Mouse (Mus musculus): ENCODE data around the gene Utp4. TPM values are rescaled to one million over a fixed set of nuclear protein-coding genes. Genes with fewer than 3 reads are reported as not detected.

Utp4 gene
- polyA plus RNA-seq, 1 experiment from 2014 or later, result 39.6 TPM

DNA sequence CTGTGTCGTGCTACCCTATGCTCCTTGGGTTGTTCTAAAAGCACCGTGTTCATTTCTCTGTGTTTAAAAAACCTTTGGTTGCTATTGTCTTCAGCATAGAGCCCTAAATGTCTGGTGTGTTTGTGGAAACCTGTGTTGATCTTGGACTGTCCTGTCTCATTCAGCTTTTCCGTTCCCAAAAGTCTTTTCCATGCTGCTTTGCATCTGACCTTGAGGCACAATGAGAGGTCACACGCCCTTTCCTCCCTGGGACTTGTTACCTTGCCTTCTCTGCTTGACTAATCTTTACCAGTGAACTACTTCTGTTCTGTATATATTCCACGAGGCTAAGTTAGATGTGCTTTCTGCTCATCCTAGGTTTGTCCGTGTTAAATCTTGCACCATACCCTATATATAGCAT is 14.0 kb downstream of the Utp4 start:
- 0 out of 4 replicates have a peak overlapping the region, but pooled peaks of 1 of the 2 experiments have one; percentile 47 for H3K27ac ChIP-seq (replicated peaks in 1 of 2; ENCODE audit: control insufficient read depth in 1 of 2, insufficient read depth in 1 of 2, low read depth in 2 of 2, low read length in 2 of 2)
- H3K4me3 ChIP-seq (ENCODE audit: control insufficient read depth in 1 of 2, insufficient read depth in 1 of 2, low read depth in 1 of 2, low read length in 2 of 2), result no peak overlapping the region
- no peak overlapping the region for H3K9ac ChIP-seq (ENCODE audit: low read length)
- no peak overlapping the region for H3K4me2 ChIP-seq (ENCODE audit: low read length)
- ATAC-seq (ENCODE audit: insufficient number of reproducible peaks, insufficient read depth, low FRiP score, low read depth), result peak; percentile 43; the same call in 1 of the 2 replicates
- WGBS, result 65% methylated on average over 6 of the region's 6 CpGs
- no peaks in the 10 kb centered on the region for H3K27me3 ChIP-seq (ENCODE audit: control insufficient read depth, insufficient read depth, low read length)
- no peaks in the 10 kb centered on the region for H3K9me3 ChIP-seq (ENCODE audit: control insufficient read depth, low read length)
- peaks cover 85% of the 10 kb centered on the region for H3K36me3 ChIP-seq (ENCODE audit: control insufficient read depth, insufficient read depth, low read length)
- H3K4me1 ChIP-seq (ENCODE audit: control insufficient read depth in 2 of 2, insufficient read depth in 2 of 2, low read length in 2 of 2), result no peaks in the 10 kb centered on the region

DNA sequence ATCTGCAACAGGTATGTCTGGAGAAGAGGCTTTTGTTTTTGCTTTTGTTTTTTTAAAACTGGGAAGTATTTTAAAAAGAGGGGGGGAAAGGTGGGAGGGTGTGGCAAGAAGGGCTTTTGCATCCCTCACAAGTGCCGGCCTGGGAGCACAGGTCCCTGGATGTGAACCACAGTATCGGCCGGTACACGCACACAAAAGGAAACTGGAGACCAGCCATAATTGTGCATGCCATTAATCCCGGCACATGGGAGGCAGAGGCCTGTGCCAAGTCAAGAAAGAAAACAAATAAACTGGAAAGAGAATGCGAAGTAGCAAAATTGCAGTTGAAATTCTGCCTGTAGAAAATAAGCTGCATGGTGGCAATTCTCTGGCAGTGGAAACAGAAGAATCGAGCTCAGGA is 14.9 kb downstream of the Utp4 start:
- Histone ChIP-seq H3K4me3 (ENCODE audit: control insufficient read depth in 1 of 2, insufficient read depth in 1 of 2, low read depth in 1 of 2, low read length in 2 of 2) (no peak overlapping the region), H3K36me3 (ENCODE audit: control insufficient read depth, insufficient read depth, low read length) (peaks cover 84% of the 10 kb centered on the region), H3K27ac (replicated peaks in 1 of 2; ENCODE audit: control insufficient read depth in 1 of 2, insufficient read depth in 1 of 2, low read depth in 2 of 2, low read length in 2 of 2) (no peak overlapping the region), H3K27me3 (ENCODE audit: control insufficient read depth, insufficient read depth, low read length) (no peaks in the 10 kb centered on the region), H3K9me3 (ENCODE audit: control insufficient read depth, low read length) (no peaks in the 10 kb centered on the region), H3K9ac (ENCODE audit: low read length) (no peak overlapping the region), H3K4me2 (ENCODE audit: low read length) (no peak overlapping the region), H3K4me1 (ENCODE audit: control insufficient read depth in 2 of 2, insufficient read depth in 2 of 2, low read length in 2 of 2) (no peaks in the 10 kb centered on the region)
- ATAC-seq (ENCODE audit: insufficient number of reproducible peaks, insufficient read depth, low FRiP score, low read depth), result no peak
- 88% methylated on average over 7 of the region's 7 CpGs for WGBS

DNA sequence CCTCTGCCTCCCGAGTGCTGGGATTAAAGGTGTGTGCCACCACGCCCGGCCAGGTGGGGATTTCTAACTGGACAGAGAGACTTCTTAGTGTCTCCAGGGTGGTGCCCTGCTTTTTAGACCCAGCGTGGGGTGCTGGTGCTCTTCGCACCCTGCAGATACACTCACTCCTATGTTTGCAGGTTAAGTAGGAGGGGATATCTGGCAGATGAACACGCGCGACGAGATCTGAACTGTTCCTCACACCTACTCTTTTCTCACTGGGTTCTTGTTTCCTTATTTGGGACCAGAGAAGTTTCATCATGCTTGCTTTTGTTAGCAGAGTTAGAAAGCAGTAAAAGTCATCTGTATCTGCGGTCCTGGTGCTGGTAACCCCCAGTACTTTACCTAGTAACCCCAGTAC is 20.2 kb downstream of the Utp4 start:
- H3K27ac ChIP-seq (replicated peaks in 1 of 2; ENCODE audit: control insufficient read depth in 1 of 2, insufficient read depth in 1 of 2, low read depth in 2 of 2, low read length in 2 of 2), result no peak overlapping the region
- WGBS, result 93% methylated on average over 10 of the region's 10 CpGs
- no peak overlapping the region for H3K4me2 ChIP-seq (ENCODE audit: low read length)
- no peaks in the 10 kb centered on the region for H3K9me3 ChIP-seq (ENCODE audit: control insufficient read depth, low read length)
- no peak for ATAC-seq (ENCODE audit: insufficient number of reproducible peaks, insufficient read depth, low FRiP score, low read depth)
- no peaks in the 10 kb centered on the region for H3K27me3 ChIP-seq (ENCODE audit: control insufficient read depth, insufficient read depth, low read length)
- H3K4me1 ChIP-seq (ENCODE audit: control insufficient read depth in 2 of 2, insufficient read depth in 2 of 2, low read length in 2 of 2), result no peaks in the 10 kb centered on the region
- no peak overlapping the region for H3K4me3 ChIP-seq (ENCODE audit: control insufficient read depth in 1 of 2, insufficient read depth in 1 of 2, low read depth in 1 of 2, low read length in 2 of 2)
- no peak overlapping the region for H3K9ac ChIP-seq (ENCODE audit: low read length)
- peaks cover 82% of the 10 kb centered on the region for H3K36me3 ChIP-seq (ENCODE audit: control insufficient read depth, insufficient read depth, low read length)

DNA sequence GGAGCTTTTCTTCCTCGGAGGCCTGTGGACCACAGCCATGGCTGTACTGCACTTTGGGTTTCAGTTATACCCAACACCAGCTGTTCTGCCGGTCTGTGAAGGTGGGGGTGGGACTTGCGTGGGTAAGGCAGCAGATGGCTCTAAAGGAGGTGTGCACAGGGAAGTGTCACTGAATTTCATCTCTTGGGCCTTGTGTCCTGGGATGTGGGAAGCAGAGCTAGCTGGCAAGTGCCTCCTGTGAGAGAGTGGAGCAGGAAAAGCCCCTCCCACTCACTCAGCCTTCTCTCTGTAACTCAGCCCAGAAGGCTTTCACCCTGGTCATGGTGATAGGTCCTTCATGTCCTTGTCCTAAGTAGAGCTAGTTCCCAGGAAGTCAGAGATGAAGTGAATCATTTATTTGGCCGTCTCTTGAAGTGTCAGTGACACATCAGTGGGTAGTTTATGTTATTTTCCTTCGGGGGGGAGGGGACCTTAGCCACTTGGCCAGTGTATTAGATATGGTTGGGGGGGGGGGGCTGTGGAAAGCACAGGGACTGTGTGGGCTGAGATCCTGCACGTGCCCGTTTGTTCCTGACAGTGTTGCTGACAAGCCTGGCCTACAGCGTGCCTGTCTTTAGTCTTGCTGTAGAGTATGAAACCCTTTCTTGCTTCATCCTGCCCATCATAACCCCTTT is 26.4 kb downstream of the Utp4 start:
- H3K4me1 ChIP-seq (ENCODE audit: control insufficient read depth in 2 of 2, insufficient read depth in 2 of 2, low read length in 2 of 2), result 0 out of 4 replicates have a peak, but pooled peaks cover 0 to 3% of the 10 kb centered on the region in 2 experiments
- H3K9ac ChIP-seq (ENCODE audit: low read length), result no peak overlapping the region
- no peak overlapping the region for H3K4me3 ChIP-seq (ENCODE audit: control insufficient read depth in 1 of 2, insufficient read depth in 1 of 2, low read depth in 1 of 2, low read length in 2 of 2)
- H3K4me2 ChIP-seq (ENCODE audit: low read length), result no peak overlapping the region
- 91% methylated on average over 8 of the region's 8 CpGs for WGBS
- H3K9me3 ChIP-seq (ENCODE audit: control insufficient read depth, low read length), result no peaks in the 10 kb centered on the region
- H3K27me3 ChIP-seq (ENCODE audit: control insufficient read depth, insufficient read depth, low read length), result no peaks in the 10 kb centered on the region
- peaks cover 86% of the 10 kb centered on the region for H3K36me3 ChIP-seq (ENCODE audit: control insufficient read depth, insufficient read depth, low read length)
- no peak overlapping the region for H3K27ac ChIP-seq (replicated peaks in 1 of 2; ENCODE audit: control insufficient read depth in 1 of 2, insufficient read depth in 1 of 2, low read depth in 2 of 2, low read length in 2 of 2)
- ATAC-seq (ENCODE audit: insufficient number of reproducible peaks, insufficient read depth, low FRiP score, low read depth), result no peak

DNA sequence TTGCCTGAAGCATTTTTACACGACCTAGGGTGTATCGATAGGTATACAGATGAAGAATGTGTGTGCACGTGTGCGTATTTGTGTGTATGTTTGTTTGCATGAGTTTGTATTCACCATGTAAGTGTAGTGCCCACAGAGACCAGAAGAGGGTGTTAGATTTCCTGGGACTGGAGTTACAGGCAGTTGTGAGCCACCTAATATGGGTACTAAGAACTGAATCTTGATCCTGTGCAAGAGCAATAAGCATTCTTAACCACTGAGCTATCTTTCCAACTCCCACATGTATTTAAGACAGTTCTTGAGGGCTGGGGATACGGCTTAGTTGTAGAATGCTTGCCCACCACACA is 26.9 kb downstream of the Utp4 start:
- WGBS, result 96% methylated on average over 5 of the region's 5 CpGs

DNA sequence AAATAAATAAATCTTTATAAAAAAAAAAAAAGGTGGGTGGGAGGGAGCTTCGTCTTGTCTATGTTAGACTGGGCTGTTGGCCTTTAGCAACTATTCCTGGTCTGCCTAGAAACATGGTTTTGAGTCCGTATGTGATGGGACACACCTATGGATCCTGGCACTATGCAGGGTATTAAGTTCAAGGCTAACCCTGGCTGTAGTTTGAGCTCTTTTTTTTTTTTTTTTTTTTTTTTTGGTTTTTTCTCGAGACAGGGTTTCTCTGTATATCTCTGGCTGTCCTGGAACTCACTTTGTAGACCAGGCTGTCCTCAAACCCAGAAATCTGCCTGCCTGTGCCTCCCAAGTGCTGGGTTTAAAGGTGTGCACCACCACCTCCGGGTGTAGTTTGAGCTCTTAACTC is 30.6 kb downstream of the Utp4 start:
- Histone ChIP-seq H3K27me3 (ENCODE audit: control insufficient read depth, insufficient read depth, low read length) (no peaks in the 10 kb centered on the region), H3K4me2 (ENCODE audit: low read length) (no peak overlapping the region), H3K9ac (ENCODE audit: low read length) (no peak overlapping the region), H3K4me1 (ENCODE audit: control insufficient read depth in 2 of 2, insufficient read depth in 2 of 2, low read length in 2 of 2) (0 out of 4 replicates have a peak, but pooled peaks cover 0 to 6% of the 10 kb centered on the region in 2 experiments), H3K27ac (replicated peaks in 1 of 2; ENCODE audit: control insufficient read depth in 1 of 2, insufficient read depth in 1 of 2, low read depth in 2 of 2, low read length in 2 of 2) (no peak overlapping the region), H3K9me3 (ENCODE audit: control insufficient read depth, low read length) (no peaks in the 10 kb centered on the region), H3K36me3 (ENCODE audit: control insufficient read depth, insufficient read depth, low read length) (peaks cover 44% of the 10 kb centered on the region), H3K4me3 (ENCODE audit: control insufficient read depth in 1 of 2, insufficient read depth in 1 of 2, low read depth in 1 of 2, low read length in 2 of 2) (no peak overlapping the region)
- no peak for ATAC-seq (ENCODE audit: insufficient number of reproducible peaks, insufficient read depth, low FRiP score, low read depth)
- WGBS, result 80% methylated on average over 4 of the region's 4 CpGs

More for the DNA sequence above, 26.9 kb downstream of the Utp4 start:
- Histone ChIP-seq H3K4me1 (ENCODE audit: control insufficient read depth in 2 of 2, insufficient read depth in 2 of 2, low read length in 2 of 2) (0 out of 4 replicates have a peak, but pooled peaks cover 0 to 6% of the 10 kb centered on the region in 2 experiments), H3K4me2 (ENCODE audit: low read length) (no peak overlapping the region), H3K27ac (replicated peaks in 1 of 2; ENCODE audit: control insufficient read depth in 1 of 2, insufficient read depth in 1 of 2, low read depth in 2 of 2, low read length in 2 of 2) (no peak overlapping the region), H3K9ac (ENCODE audit: low read length) (no peak overlapping the region), H3K36me3 (ENCODE audit: control insufficient read depth, insufficient read depth, low read length) (peaks cover 81% of the 10 kb centered on the region), H3K27me3 (ENCODE audit: control insufficient read depth, insufficient read depth, low read length) (no peaks in the 10 kb centered on the region), H3K4me3 (ENCODE audit: control insufficient read depth in 1 of 2, insufficient read depth in 1 of 2, low read depth in 1 of 2, low read length in 2 of 2) (no peak overlapping the region), H3K9me3 (ENCODE audit: control insufficient read depth, low read length) (no peaks in the 10 kb centered on the region)
- no peak for ATAC-seq (ENCODE audit: insufficient number of reproducible peaks, insufficient read depth, low FRiP score, low read depth)

DNA sequence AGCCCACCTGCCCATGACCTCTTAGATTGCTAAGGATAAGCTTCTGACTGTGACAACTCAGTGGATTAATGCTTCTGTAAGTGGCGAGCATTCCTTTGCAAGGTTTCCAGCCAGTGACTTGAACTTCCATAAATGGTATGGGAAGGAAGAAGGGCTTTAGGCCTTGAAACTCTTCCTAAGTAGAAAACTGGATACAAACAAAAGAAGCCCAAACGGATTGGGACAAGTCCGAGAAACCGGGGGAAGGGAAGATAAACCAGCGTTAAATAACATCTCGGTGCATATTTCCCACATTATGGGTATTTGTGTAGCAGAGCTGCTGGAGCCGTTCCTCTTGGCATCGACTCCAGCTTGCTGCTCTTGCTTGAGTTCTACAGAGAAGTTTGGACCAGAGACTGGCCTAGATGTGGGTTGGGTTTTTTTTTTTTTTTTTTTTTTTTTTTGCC is 31.5 kb downstream of the Utp4 start:
- ATAC-seq (ENCODE audit: insufficient number of reproducible peaks, insufficient read depth, low FRiP score, low read depth), result no peak
- H3K4me2 ChIP-seq (ENCODE audit: low read length), result no peak overlapping the region
- no peaks in the 10 kb centered on the region for H3K27me3 ChIP-seq (ENCODE audit: control insufficient read depth, insufficient read depth, low read length)
- 69% methylated on average over 8 of the region's 8 CpGs for WGBS
- peaks cover 35% of the 10 kb centered on the region for H3K36me3 ChIP-seq (ENCODE audit: control insufficient read depth, insufficient read depth, low read length)
- no peaks in the 10 kb centered on the region for H3K9me3 ChIP-seq (ENCODE audit: control insufficient read depth, low read length)
- no peak overlapping the region for H3K9ac ChIP-seq (ENCODE audit: low read length)
- H3K4me3 ChIP-seq (ENCODE audit: control insufficient read depth in 1 of 2, insufficient read depth in 1 of 2, low read depth in 1 of 2, low read length in 2 of 2), result no peak overlapping the region
- 0 out of 4 replicates have a peak, but pooled peaks cover 0 to 6% of the 10 kb centered on the region in 2 experiments for H3K4me1 ChIP-seq (ENCODE audit: control insufficient read depth in 2 of 2, insufficient read depth in 2 of 2, low read length in 2 of 2)
- peak overlapping the region in 1 of 2 experiments; percentile 50; a peak in 3 of 4 replicates for H3K27ac ChIP-seq (replicated peaks in 1 of 2; ENCODE audit: control insufficient read depth in 1 of 2, insufficient read depth in 1 of 2, low read depth in 2 of 2, low read length in 2 of 2)

DNA sequence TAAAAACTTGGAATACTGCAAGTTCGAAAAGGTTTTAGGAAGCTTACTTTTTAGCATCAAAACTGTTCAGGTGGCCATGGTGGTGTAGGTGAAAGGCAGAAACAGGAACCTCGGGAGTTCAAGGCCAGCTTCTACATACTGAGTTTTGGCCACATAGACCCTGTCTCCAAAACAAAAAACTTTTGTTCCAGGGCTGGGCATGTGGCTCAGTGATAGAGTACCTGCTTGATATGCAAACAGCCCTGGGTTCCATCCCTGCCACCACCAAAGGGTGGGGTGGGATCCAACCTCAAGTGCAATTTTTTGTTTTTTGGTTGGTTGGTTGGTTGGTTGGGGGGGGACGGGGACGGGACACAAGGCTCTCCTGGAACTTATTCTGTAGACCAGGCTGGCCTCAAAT is 32.0 kb downstream of the Utp4 start:
- Histone ChIP-seq H3K4me3 (ENCODE audit: control insufficient read depth in 1 of 2, insufficient read depth in 1 of 2, low read depth in 1 of 2, low read length in 2 of 2) (no peak overlapping the region), H3K36me3 (ENCODE audit: control insufficient read depth, insufficient read depth, low read length) (peaks cover 30% of the 10 kb centered on the region), H3K9me3 (ENCODE audit: control insufficient read depth, low read length) (no peaks in the 10 kb centered on the region), H3K4me1 (ENCODE audit: control insufficient read depth in 2 of 2, insufficient read depth in 2 of 2, low read length in 2 of 2) (0 out of 4 replicates have a peak, but pooled peaks cover 0 to 6% of the 10 kb centered on the region in 2 experiments), H3K9ac (ENCODE audit: low read length) (no peak overlapping the region), H3K4me2 (ENCODE audit: low read length) (no peak overlapping the region), H3K27me3 (ENCODE audit: control insufficient read depth, insufficient read depth, low read length) (no peaks in the 10 kb centered on the region), H3K27ac (replicated peaks in 1 of 2; ENCODE audit: control insufficient read depth in 1 of 2, insufficient read depth in 1 of 2, low read depth in 2 of 2, low read length in 2 of 2) (no peak overlapping the region)
- no peak for ATAC-seq (ENCODE audit: insufficient number of reproducible peaks, insufficient read depth, low FRiP score, low read depth)
- 89% methylated on average over 4 of the region's 4 CpGs for WGBS
